Mouse (Mus musculus) T-helper 2 cell (primary cell): ENCODE data around the gene Zfp212.
"Not testable (repeated sequence)": the region's sequence is repeated elsewhere in the genome, so short reads cannot be mapped to it uniquely, and the experiment has no call there.

Experiments
- in situ Hi-C: fragments of 300-600 bp; cut with MboI, MseI; formaldehyde crosslinking; loops from one replicate; pipeline ENCODE4 v1.15.1; 2025; ENCODE audit warnings: high pct_unique_total_duplicates

Zfp212 gene

DNA sequence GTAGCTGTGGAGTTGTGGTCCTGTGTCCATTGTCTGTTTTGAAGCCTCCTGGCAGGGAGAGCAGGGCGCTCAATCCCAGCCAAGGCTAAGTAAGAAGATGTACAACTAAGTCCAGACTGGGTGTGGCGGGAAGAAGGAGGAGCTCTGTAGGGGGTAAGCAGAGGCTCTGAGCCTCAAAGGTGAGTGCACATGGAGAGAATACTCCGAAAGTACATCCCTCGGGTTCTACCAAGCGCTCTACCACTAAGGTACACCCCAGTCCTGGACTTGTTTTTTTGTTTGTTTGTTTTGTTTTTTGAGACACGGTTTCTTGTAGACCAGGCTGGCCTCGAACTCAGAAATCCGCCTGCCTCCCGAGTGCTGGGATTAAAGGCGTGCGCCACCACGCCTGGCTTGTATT, 22.2 kb downstream of the Zfp212 start:
- in situ Hi-C loops = loop anchor here (10.0 kb wide), 1 partner anchor 842 kb away; no protein-coding TSS in a partner anchor

DNA sequence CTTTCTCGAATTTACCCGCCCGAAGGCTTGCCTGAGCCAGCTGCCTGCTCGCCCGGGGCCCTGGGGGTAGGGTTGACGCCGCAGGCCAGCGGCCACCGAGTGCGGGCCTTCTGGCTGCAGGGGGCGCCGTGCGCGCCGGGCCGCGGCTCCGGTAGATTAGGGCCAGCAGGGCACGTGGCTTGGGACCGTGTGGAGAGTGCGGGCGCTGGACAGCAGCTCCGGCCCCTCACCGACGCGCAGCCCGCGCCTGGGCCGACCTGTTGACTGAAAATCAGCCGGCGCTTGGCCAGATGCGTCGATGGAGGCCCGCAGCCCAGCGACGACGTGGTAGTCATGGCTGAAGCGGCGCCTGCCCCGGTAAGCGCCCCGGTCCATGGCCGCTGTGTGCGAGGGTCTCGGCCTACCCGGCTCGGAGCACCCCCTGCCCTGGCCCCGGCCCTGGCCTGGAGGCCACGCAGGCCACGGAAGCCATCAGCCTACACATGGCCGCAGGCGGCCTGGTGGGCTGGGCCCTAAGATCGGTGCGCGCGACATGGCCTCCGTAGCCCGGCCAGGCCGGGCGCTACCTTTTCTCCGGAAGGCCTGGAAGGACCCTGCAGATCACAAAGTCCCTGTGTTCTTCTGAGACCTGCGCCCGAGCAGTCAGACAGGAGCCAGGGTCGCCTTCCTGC, 22.9 kb downstream of the Zfp212 start:
- in situ Hi-C loops = loop anchor here (10.0 kb wide), 1 partner anchor 842 kb away; no protein-coding TSS in a partner anchor

GRCm38 (mm10) chr6:47943721-47944120, 23.4 kb downstream of the Zfp212 start:
- in situ Hi-C loops = loop anchor here (10.0 kb wide), 1 partner anchor 841 kb away; no protein-coding TSS in a partner anchor

DNA sequence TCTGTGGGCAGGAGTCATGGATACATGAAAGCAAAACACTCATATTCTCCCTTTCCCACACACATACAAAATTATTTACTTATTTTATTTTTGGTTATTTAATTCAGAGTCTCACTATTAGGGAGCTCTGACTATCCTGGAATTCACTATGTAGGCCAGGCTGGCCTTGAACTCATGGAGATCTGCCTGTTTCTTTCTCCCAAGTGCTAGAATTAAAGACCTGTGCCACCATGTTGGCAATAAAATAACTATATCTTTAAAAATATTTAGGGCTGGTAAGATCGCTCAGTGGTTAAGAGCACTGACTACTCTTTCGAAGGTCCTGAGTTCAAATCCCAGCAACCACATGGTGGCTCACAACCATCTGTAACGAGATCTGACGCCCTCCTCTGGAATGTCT, 27.1 kb downstream of the Zfp212 start:
- in situ Hi-C loops = loop anchor here (5.0 to 10.0 kb wide), 2 partner anchors 65 to 837 kb away; no protein-coding TSS in a partner anchor

DNA sequence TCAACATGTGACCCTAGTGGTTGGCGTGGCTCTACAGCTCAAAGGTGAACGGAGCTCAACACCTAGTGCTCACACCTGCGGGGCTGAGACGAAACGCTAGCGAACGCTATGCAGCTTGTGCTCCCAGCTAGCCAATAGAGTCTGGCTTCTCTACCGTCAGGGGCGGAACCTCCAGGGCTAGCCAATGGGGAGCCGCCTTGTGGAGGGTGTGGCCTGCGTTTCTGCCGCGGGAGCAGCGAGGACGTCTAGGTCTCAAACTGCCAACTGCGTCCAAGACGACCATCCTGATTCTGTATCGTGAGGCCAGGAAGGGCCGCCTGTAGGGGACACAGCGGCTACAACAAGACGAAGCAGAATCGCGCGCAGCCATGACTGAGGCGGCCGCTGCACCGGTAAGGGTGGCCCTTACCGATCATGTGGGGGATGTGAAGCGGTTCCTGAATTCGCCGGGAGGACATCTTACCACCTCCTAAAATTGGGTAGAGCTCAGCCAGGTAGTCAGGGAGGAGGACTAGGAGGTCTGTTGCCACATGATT, 33.0 kb downstream of the Zfp212 start, which contains the start of gene Zfp956:
TSS of gene Zfp956 (plus strand) at position 200 of the 536 bp plus-strand sequence.
- in situ Hi-C loops = no loop called here

- in situ Hi-C loops = no loop called here
Measured at GRCm38 (mm10) chr6:47954425-47954824, 34.1 kb downstream of the Zfp212 start.

- in situ Hi-C loops = no loop called here
Measured at GRCm38 (mm10) chr6:47957816-47958215, 37.5 kb downstream of the Zfp212 start.

GRCm38 (mm10) chr6:47960685-47961421, 40.6 kb downstream of the Zfp212 start:
- in situ Hi-C loops = no loop called here

- in situ Hi-C loops = no loop called here
Measured at GRCm38 (mm10) chr6:47963051-47963450, 42.8 kb downstream of the Zfp212 start.

DNA sequence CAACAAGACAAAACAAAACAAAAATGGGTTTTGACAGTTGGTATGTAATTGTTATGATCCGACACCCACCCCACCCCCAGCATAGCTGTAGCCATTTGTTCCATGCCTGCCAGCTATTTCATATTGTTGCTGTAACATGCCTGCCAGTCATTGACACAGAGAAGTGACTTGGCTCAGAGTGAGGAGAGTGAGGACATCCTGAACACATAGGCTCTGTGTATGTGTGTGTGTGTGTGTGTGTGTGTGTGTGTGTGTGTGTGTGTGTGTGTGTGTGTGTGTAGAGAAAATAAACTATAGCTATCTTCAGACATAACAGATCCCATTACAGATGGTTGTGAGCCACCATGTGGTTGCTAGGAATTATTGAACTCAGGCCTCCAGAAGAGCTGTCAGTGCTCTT, 47.9 kb downstream of the Zfp212 start:
- in situ Hi-C loops = not testable (repeated sequence)

DNA sequence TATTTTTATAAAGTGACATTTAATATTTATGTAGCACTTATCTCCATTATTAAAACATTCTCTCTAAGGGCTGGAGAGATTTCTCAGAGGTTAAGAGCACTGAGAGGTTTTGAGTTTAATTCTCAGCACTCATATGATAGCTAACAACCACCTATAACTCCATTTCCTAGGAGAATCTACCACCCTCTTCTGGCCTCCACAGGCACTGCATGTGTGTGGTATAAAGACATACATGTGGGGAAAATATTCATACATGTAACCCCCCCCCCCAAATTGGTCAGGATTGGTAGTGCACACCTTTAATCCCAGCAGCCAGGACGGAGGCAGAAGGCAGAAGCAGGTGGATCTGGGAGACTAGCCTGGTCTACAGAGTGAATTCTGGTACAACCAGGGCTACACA, 54.3 kb downstream of the Zfp212 start:
- in situ Hi-C loops = no loop called here

- in situ Hi-C loops = no loop called here
Measured at GRCm38 (mm10) chr6:47978897-47979368, 58.7 kb downstream of the Zfp212 start.
